29 mouse cellular contexts compared by ENCODE assay signal in the genomic region with DNA sequence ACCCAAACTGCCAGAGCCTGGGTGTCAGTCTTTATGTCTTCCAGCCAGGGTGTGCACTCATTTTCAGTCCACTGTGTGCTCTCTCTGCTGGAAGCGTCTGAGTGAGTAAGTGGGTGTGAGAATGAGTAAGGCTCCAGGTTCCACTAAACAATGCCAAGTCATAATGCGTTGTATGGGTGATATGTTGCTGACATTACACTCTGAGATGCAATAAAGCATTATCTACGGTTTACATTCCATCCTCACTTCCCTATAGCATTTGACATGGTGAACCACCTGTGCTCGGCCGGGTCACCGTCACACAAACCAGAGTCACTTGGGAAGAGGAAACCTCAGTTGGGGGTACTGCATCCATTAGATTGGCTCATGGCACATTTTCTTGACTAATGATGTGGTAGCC. TPM values are rescaled to one million over a fixed set of nuclear protein-coding genes. Genes with fewer than 3 reads are reported as not detected.
DNase-seq lines count a peak whose midpoint lies in the region; TF ChIP-seq lines count a peak whose summit lies in the region.
"Had no signal": no experiment of that assay in that cellular context is flagged by ENCODE, and none has a peak within 500 bp of the region (broad histone marks: within the 10 kb centered on the region; RNA-seq: fewer than 3 reads in every experiment).

No protein-coding gene starts in this region.

- TF ChIP-seq POLR2A in MEL (IDR thresholded peaks at IDR 0.05; ENCODE audit: control insufficient read depth in 1 of 2, insufficient read depth in 1 of 2, low read depth in 1 of 2, low read length in 2 of 2, poor library complexity in 1 of 2) = no peak
- TF ChIP-seq POLR2A in small intestine, adult 2 months (IDR thresholded peaks at IDR 0.05; ENCODE audit: low read depth, low read length) = no peak

- no peak overlapping the region for H3K27ac ChIP-seq in MEL (ENCODE audit: control insufficient read depth, low read depth, low read length)
- 0 out of 2 replicates have a peak overlapping the region, but pooled peaks have one; percentile 37 for H3K27ac ChIP-seq in small intestine, adult 2 months (ENCODE audit: insufficient read depth, low read depth, low read length)
- H3K27ac ChIP-seq: embryonic facial prominence, embryonic 10.5 days; embryonic facial prominence, embryonic 13.5 days; forebrain, embryonic 12.5 days; forebrain, embryonic 15.5 days; heart, adult 2 months; heart, embryonic 10.5 days; heart, embryonic 13.5 days; hindbrain, embryonic 14.5 days; hindbrain, postnatal 0 days had no signal

- peaks cover 2 to 18% of the 10 kb centered on the region in 2 experiments; a peak in 3 of 4 replicates for H3K4me1 ChIP-seq in MEL (ENCODE audit: control insufficient read depth in 1 of 2, insufficient read depth in 2 of 2, low read length in 2 of 2)
- H3K4me1 ChIP-seq in small intestine, adult 2 months (ENCODE audit: control insufficient read depth, insufficient read depth, insufficient read length, low read length) = peaks cover 15% of the 10 kb centered on the region
- H3K4me1 ChIP-seq: embryonic facial prominence, embryonic 13.5 days; forebrain, embryonic 12.5 days; forebrain, embryonic 15.5 days had no signal

- TF ChIP-seq RAD21 in MEL (IDR thresholded peaks at IDR 0.05; ENCODE audit: low read depth, low read length) = no peak

- no peaks in the 10 kb centered on the region for H3K27me3 ChIP-seq in MEL (ENCODE audit: control insufficient read depth in 1 of 2, insufficient read depth in 2 of 2, low read length in 2 of 2)
- no peaks in the 10 kb centered on the region for H3K27me3 ChIP-seq in small intestine, adult 2 months (ENCODE audit: control insufficient read depth, insufficient read depth, low read length)
- H3K27me3 ChIP-seq: embryonic facial prominence, embryonic 13.5 days; forebrain, embryonic 12.5 days; forebrain, embryonic 15.5 days; heart, embryonic 13.5 days had no signal

- DNase-seq in right cerebral cortex, adult 18-20 months = peak; percentile 29
- no peak for DNase-seq in right cerebral cortex, postnatal 14 days
- DNase-seq in MEL (ENCODE audit: low read depth, low spot score) = peak; percentile 53
- DNase-seq in embryo, embryonic 10 days (ENCODE audit: low spot score) = no peak
- DNase-seq in lung, postnatal 10 days = no peak
- no peak for DNase-seq in left cerebral cortex, adult 11 months (ENCODE audit: low spot score)
- DNase-seq: adrenal gland, postnatal 10 days; adrenal gland, postnatal 36 days; cerebellum, adult 11 months; cerebellum, adult 2 months; cerebellum, adult 9-11 months; cerebellum, postnatal 25 days; embryo, embryonic 11 days; gastrocnemius, postnatal 10 days; gastrocnemius, postnatal 36 days; heart, adult 2 months; heart, postnatal 14 days; heart, postnatal 4 days had no signal

- 41% methylated on average over 6 of the region's 6 CpGs for WGBS in small intestine, adult 2 months

- H3K9ac ChIP-seq in MEL (ENCODE audit: control insufficient read depth, low read depth, low read length, poor library complexity, severe bottlenecking) = no peak overlapping the region
- H3K9ac ChIP-seq: embryonic facial prominence, embryonic 13.5 days; forebrain, embryonic 12.5 days; forebrain, embryonic 15.5 days; heart, embryonic 13.5 days; hindbrain, embryonic 14.5 days had no signal

- no peak overlapping the region for H3K4me3 ChIP-seq in MEL (ENCODE audit: control insufficient read depth in 1 of 2, insufficient read depth in 1 of 2, low read depth in 2 of 2, low read length in 2 of 2)
- no peak overlapping the region for H3K4me3 ChIP-seq in small intestine, adult 2 months (ENCODE audit: low read depth, low read length)
- H3K4me3 ChIP-seq: embryonic facial prominence, embryonic 10.5 days; embryonic facial prominence, embryonic 13.5 days; erythroblast, embryonic 14.5 days; forebrain, embryonic 12.5 days; forebrain, embryonic 15.5 days; heart, adult 2 months; heart, embryonic 10.5 days; heart, embryonic 13.5 days had no signal

- TF ChIP-seq EP300 in MEL (IDR thresholded peaks at IDR 0.05; ENCODE audit: low read depth in 1 of 2, low read length in 2 of 2) = peak in 1 of 2 experiments; percentile 65; a peak in 2 of 4 replicates

- no peak for TF ChIP-seq CTCF in MEL (IDR thresholded peaks at IDR 0.05 in 2 of 3, conservative IDR thresholded peaks at IDR 0.05 in 1 of 3; ENCODE audit: control insufficient read depth in 1 of 3, insufficient read depth in 1 of 3, low read depth in 2 of 3, low read length in 3 of 3, poor library complexity in 1 of 3, severe bottlenecking in 1 of 3)
- TF ChIP-seq CTCF in small intestine, adult 2 months (IDR thresholded peaks at IDR 0.05; ENCODE audit: extremely low read depth, insufficient read length, insufficient replicate concordance, low read depth, low read length) = no peak

- no peaks in the 10 kb centered on the region for H3K9me3 ChIP-seq in MEL (replicated peaks; ENCODE audit: insufficient read depth, low read length)
- H3K9me3 ChIP-seq: embryonic facial prominence, embryonic 10.5 days; embryonic facial prominence, embryonic 13.5 days; forebrain, embryonic 12.5 days; forebrain, embryonic 15.5 days; heart, embryonic 10.5 days; heart, embryonic 13.5 days had no signal

- H3K36me3 ChIP-seq in MEL (ENCODE audit: control insufficient read depth in 1 of 2, insufficient read depth in 2 of 2, low read length in 2 of 2) = no peaks in the 10 kb centered on the region
- H3K36me3 ChIP-seq in small intestine, adult 2 months (ENCODE audit: control insufficient read depth, insufficient read depth, low read length) = no peaks in the 10 kb centered on the region
- H3K36me3 ChIP-seq: embryonic facial prominence, embryonic 10.5 days; embryonic facial prominence, embryonic 13.5 days; forebrain, embryonic 12.5 days; forebrain, embryonic 15.5 days; heart, embryonic 10.5 days; heart, embryonic 13.5 days had no signal

- no peaks in the 10 kb centered on the region for H3K79me2 ChIP-seq in MEL (ENCODE audit: control insufficient read depth, insufficient read depth, low read length, poor library complexity)

TF ChIP-seq in MEL, 35 proteins besides CTCF, POLR2A, EP300 and RAD21:
- peak; percentile 20; the same call in 1 of the 2 replicates for TF ChIP-seq GATA1 (IDR thresholded peaks at IDR 0.05; ENCODE audit: low read depth, low read length)
- peak; percentile 51 for TF ChIP-seq ETS1 (IDR thresholded peaks at IDR 0.05; ENCODE audit: low read depth, low read length)
- TF ChIP-seq TCF12 (IDR thresholded peaks at IDR 0.05; ENCODE audit: low read depth, low read length) = peak; percentile 75
- no peak for TF ChIP-seq E2F4 (IDR thresholded peaks at IDR 0.05; ENCODE audit: borderline replicate concordance, low read depth, low read length)
TF ChIP-seq in MEL: peak in this region for 3.

RNA-seq across cellular contexts. Expression of a gene that starts 9.2 kb away (rescaled TPM):
- total RNA-seq in MEL (2012; rRNA removed) = 0.07 and 0.12 TPM in 2 replicates
- under 1 TPM in 1 of 2 experiments, not detected in 1; 0.08 TPM for polyA plus RNA-seq in MEL (2012; ENCODE audit: insufficient read depth in 1 of 2, insufficient read length in 2 of 2, low read depth in 1 of 2, low replicate concordance in 2 of 2, missing spikeins in 1 of 2)
- 0.43 and 0.63 TPM in 2 replicates for polyA plus RNA-seq in small intestine, adult 2 months (2012; rRNA removed)
- total RNA-seq: granulocyte monocyte progenitor cell, adult 5-6 weeks had no signal

RNA-seq across cellular contexts. Expression of a gene that starts 20.7 kb away (rescaled TPM):
- 84.1 and 102 TPM in 2 replicates for total RNA-seq in MEL (2012; rRNA removed)
- polyA plus RNA-seq in MEL (2012; ENCODE audit: insufficient read depth in 1 of 2, insufficient read length in 2 of 2, low read depth in 1 of 2, low replicate concordance in 2 of 2, missing spikeins in 1 of 2) = 100 to 1,000 TPM in 1 of 2 experiments, not detected in 1; 117 TPM
- 9.5 and 20.2 TPM in 2 replicates for polyA plus RNA-seq in small intestine, adult 2 months (2012; rRNA removed)

Comparison
In these comparisons a context has a peak if more than half of its experiments do, and no peak if none do; other contexts are left out.
1. DNase-seq: peak in right cerebral cortex, adult 18-20 months (single experiment) and MEL (single experiment); none in right cerebral cortex, postnatal 14 days (single experiment), embryo, embryonic 10 days (single experiment), lung, postnatal 10 days (single experiment) and left cerebral cortex, adult 11 months (single experiment).